30 mouse cellular contexts compared by ENCODE assay signal in genomic region chr16:19014650-19015049, GRCm38 (mm10).
"Had no signal": no experiment of that assay in that cellular context is flagged by ENCODE, and none has a peak within 500 bp of the region (broad histone marks: within the 10 kb centered on the region; RNA-seq: fewer than 3 reads in every experiment).

No protein-coding gene starts in this region.

- DNase-seq: left cerebral cortex, postnatal 4 days; liver; liver, embryonic 13.5 days; liver, postnatal 0 days; lung, adult 18-20 months; lung, adult 2 months; lung, embryonic 14.5 days; lung, postnatal 10 days; lung, postnatal 14 days; lung, postnatal 36 days; lung, postnatal 4 days; midbrain, embryonic 14.5 days had no signal

- H3K9me3 ChIP-seq: limb, embryonic 10.5 days; limb, embryonic 12.5 days; limb, embryonic 13.5 days; limb, embryonic 15.5 days; liver, embryonic 12.5 days; liver, embryonic 13.5 days; liver, embryonic 15.5 days; lung, embryonic 15.5 days; megakaryocyte, embryonic 14.5 days; midbrain, embryonic 10.5 days; midbrain, embryonic 12.5 days; midbrain, embryonic 13.5 days; midbrain, embryonic 15.5 days; neural tube, embryonic 12.5 days had no signal

- H3K4me2 ChIP-seq: limb, embryonic 12.5 days; limb, embryonic 13.5 days; limb, embryonic 15.5 days; liver, embryonic 11.5 days; liver, embryonic 12.5 days; liver, embryonic 13.5 days; liver, embryonic 15.5 days; lung, embryonic 14.5 days; lung, embryonic 15.5 days; midbrain, embryonic 11.5 days; midbrain, embryonic 12.5 days; midbrain, embryonic 13.5 days; midbrain, embryonic 15.5 days; neural tube, embryonic 12.5 days had no signal

- H3K27me3 ChIP-seq: limb, embryonic 12.5 days; limb, embryonic 13.5 days; limb, embryonic 15.5 days; liver, embryonic 12.5 days; liver, embryonic 13.5 days; liver, embryonic 15.5 days; lung, embryonic 15.5 days; megakaryocyte, embryonic 14.5 days; midbrain, embryonic 12.5 days; midbrain, embryonic 13.5 days; midbrain, embryonic 15.5 days; neural tube, embryonic 12.5 days had no signal

- H3K27ac ChIP-seq: limb, embryonic 10.5 days; limb, embryonic 12.5 days; limb, embryonic 13.5 days; limb, embryonic 15.5 days; liver, embryonic 12.5 days; liver, embryonic 13.5 days; liver, embryonic 14.5 days; liver, embryonic 15.5 days; lung, embryonic 15.5 days; macrophage; midbrain, embryonic 10.5 days; midbrain, embryonic 12.5 days; midbrain, embryonic 13.5 days; midbrain, embryonic 15.5 days; neural tube, embryonic 12.5 days had no signal

- H3K4me1 ChIP-seq: limb, embryonic 10.5 days; limb, embryonic 12.5 days; limb, embryonic 13.5 days; limb, embryonic 15.5 days; liver, embryonic 12.5 days; liver, embryonic 13.5 days; liver, embryonic 15.5 days; lung, embryonic 15.5 days; megakaryocyte, embryonic 14.5 days; midbrain, embryonic 10.5 days; midbrain, embryonic 12.5 days; midbrain, embryonic 13.5 days; midbrain, embryonic 15.5 days; neural tube, embryonic 12.5 days had no signal

- H3K9ac ChIP-seq: limb, embryonic 12.5 days; limb, embryonic 13.5 days; limb, embryonic 15.5 days; liver, embryonic 12.5 days; liver, embryonic 13.5 days; liver, embryonic 14.5 days; liver, embryonic 15.5 days; liver, postnatal 0 days; lung, embryonic 14.5 days; lung, embryonic 15.5 days; midbrain, embryonic 12.5 days; midbrain, embryonic 13.5 days; midbrain, embryonic 15.5 days; neural tube, embryonic 12.5 days had no signal

- H3K36me3 ChIP-seq: limb, embryonic 10.5 days; limb, embryonic 12.5 days; limb, embryonic 13.5 days; limb, embryonic 15.5 days; liver, embryonic 12.5 days; liver, embryonic 13.5 days; liver, embryonic 15.5 days; lung, embryonic 15.5 days; midbrain, embryonic 10.5 days; midbrain, embryonic 12.5 days; midbrain, embryonic 13.5 days; midbrain, embryonic 15.5 days; neural tube, embryonic 12.5 days had no signal

- H3K4me3 ChIP-seq: limb, embryonic 10.5 days; limb, embryonic 12.5 days; limb, embryonic 13.5 days; limb, embryonic 15.5 days; liver, embryonic 12.5 days; liver, embryonic 13.5 days; liver, embryonic 15.5 days; lung, embryonic 15.5 days; megakaryocyte, embryonic 14.5 days; midbrain, embryonic 10.5 days; midbrain, embryonic 12.5 days; midbrain, embryonic 13.5 days; midbrain, embryonic 15.5 days; myocyte; neural tube, embryonic 12.5 days had no signal
